Mouse (Mus musculus): ENCODE measurements around the gene Eml5. TPM values are rescaled to one million over a fixed set of nuclear protein-coding genes. Genes with fewer than 3 reads are reported as not detected.

Eml5 gene
- polyA plus RNA-seq, 1 experiment from 2014 or later = 5.9 TPM

- peaks cover 15% of the 10 kb centered on the region for H3K36me3 ChIP-seq (replicated peaks)
- no peaks in the 10 kb centered on the region for H3K27me3 ChIP-seq (replicated peaks; ENCODE audit: low read depth, poor library complexity, severe bottlenecking)
- H3K27ac ChIP-seq (replicated peaks) = peak within 1 kb of the TSS; percentile 97
- peaks cover 21% of the 10 kb centered on the region for H3K4me1 ChIP-seq
- under 1% methylated on average over 87 of the region's 87 CpGs for WGBS
- peak; percentile 97 for DNase-seq (ENCODE audit: low spot score)
- H3K9me3 ChIP-seq = no peaks in the 10 kb centered on the region
- peak within 1 kb of the TSS; percentile 90 for H3K4me3 ChIP-seq
These were observed 154.4 kb downstream of the Eml5 start, which contains the start of gene Zc3h14 for GRCm38 (mm10) chr12:98746746-98747379. TSS of gene Zc3h14 (plus strand) at chr12:98746964.

GRCm38 (mm10) chr12:98746131-98746530 is 155.2 kb downstream of the Eml5 start:
- DNase-seq (ENCODE audit: low spot score) = peak; percentile 60
- H3K36me3 ChIP-seq (replicated peaks) = peaks cover 13% of the 10 kb centered on the region
- no peaks in the 10 kb centered on the region for H3K27me3 ChIP-seq (replicated peaks; ENCODE audit: low read depth, poor library complexity, severe bottlenecking)
- 0 out of 2 replicates have a peak overlapping the region, but pooled peaks have one; percentile 19 for H3K27ac ChIP-seq (replicated peaks)
- no peak overlapping the region for H3K4me3 ChIP-seq
- no peaks in the 10 kb centered on the region for H3K9me3 ChIP-seq
- H3K4me1 ChIP-seq = peaks cover 21% of the 10 kb centered on the region
- WGBS = 9% methylated on average over 2 of the region's 2 CpGs

GRCm38 (mm10) chr12:98745626-98746025 is 155.7 kb downstream of the Eml5 start:
- H3K36me3 ChIP-seq (replicated peaks) = peaks cover 10% of the 10 kb centered on the region; the same call in 1 of the 2 replicates
- no peak overlapping the region for H3K27ac ChIP-seq (replicated peaks)
- peaks cover 21% of the 10 kb centered on the region for H3K4me1 ChIP-seq
- WGBS = 63% methylated on average over 4 of the region's 4 CpGs
- H3K9me3 ChIP-seq = no peaks in the 10 kb centered on the region
- no peaks in the 10 kb centered on the region for H3K27me3 ChIP-seq (replicated peaks; ENCODE audit: low read depth, poor library complexity, severe bottlenecking)
- no peak for DNase-seq (ENCODE audit: low spot score)
- H3K4me3 ChIP-seq = no peak overlapping the region

GRCm38 (mm10) chr12:98741011-98741501 is 160.2 kb downstream of the Eml5 start:
- Histone ChIP-seq H3K27me3 (replicated peaks; ENCODE audit: low read depth, poor library complexity, severe bottlenecking) (peaks cover 38% of the 10 kb centered on the region), H3K36me3 (replicated peaks) (no peaks in the 10 kb centered on the region), H3K4me1 (peaks cover 13% of the 10 kb centered on the region), H3K9me3 (no peaks in the 10 kb centered on the region), H3K27ac (replicated peaks) (no peak overlapping the region), H3K4me3 (no peak overlapping the region)
- no peak for DNase-seq (ENCODE audit: low spot score)
- WGBS = 68% methylated on average over 3 of the region's 3 CpGs

- H3K4me3 ChIP-seq = peak overlapping the region; percentile 87
- peaks cover 47% of the 10 kb centered on the region for H3K27me3 ChIP-seq (replicated peaks; ENCODE audit: low read depth, poor library complexity, severe bottlenecking)
- 8% methylated on average over 7 of the region's 7 CpGs for WGBS
- H3K27ac ChIP-seq (replicated peaks) = peak overlapping the region; percentile 92
- H3K36me3 ChIP-seq (replicated peaks) = no peaks in the 10 kb centered on the region
- H3K9me3 ChIP-seq = no peaks in the 10 kb centered on the region
- H3K4me1 ChIP-seq = peaks cover 32% of the 10 kb centered on the region
- peak; percentile 49 for DNase-seq (ENCODE audit: low spot score)
These were observed 163.4 kb downstream of the Eml5 start for GRCm38 (mm10) chr12:98737801-98738350.

DNA sequence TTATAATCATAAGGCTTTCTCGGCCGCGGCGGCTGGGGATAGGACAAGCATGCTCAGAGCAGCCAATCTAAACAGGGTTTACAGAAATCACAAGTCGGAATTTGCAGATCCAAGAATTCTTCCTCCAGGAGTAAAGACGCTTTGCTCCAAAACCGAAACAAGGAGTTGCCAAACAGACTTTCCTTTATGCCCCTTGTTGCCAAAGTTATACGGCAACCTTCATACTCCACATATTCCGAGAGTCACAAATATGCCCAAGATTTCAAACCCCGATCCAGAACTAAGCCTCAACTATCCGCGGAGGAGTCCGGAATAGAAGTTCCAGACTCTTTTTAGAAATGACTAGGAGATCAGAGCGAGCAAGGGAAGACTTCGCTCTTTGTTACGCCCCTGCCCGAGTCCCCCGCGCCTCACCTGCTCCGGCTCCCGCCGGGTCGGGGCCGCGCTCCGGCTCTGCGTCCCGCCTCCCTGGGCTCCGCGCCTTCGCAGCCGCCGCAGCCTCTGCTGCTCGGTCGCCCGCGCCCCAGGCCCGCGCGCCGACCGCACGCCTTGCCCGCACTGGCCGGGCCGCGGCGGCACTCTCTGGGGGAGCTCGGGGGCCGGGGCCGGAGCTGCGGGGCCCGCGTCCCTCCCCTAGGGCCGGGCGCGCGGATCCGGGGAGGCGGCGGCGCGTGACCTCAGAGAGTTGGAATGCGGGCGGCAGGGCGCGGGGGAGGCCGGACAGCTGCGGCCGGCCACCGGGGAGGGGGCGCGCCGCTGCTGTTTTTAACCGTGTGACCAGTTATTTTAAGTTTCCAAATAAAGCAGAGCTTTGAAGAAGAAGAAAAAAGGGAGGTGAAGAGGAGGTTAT is 164.1 kb downstream of the Eml5 start, which contains the start of gene Ptpn21:
Gene Ptpn21, minus strand, starts transcription at position 455 of the 850 bp plus-strand sequence.
- DNase-seq (ENCODE audit: low spot score) = peak; percentile 76
- peak within 1 kb of the TSS; percentile 92 for H3K27ac ChIP-seq (replicated peaks)
- H3K9me3 ChIP-seq = no peaks in the 10 kb centered on the region
- peaks cover 47% of the 10 kb centered on the region for H3K27me3 ChIP-seq (replicated peaks; ENCODE audit: low read depth, poor library complexity, severe bottlenecking)
- H3K4me1 ChIP-seq = peaks cover 32% of the 10 kb centered on the region
- H3K36me3 ChIP-seq (replicated peaks) = no peaks in the 10 kb centered on the region
- WGBS = 2% methylated on average over 75 of the region's 75 CpGs
- peak within 1 kb of the TSS; percentile 87 for H3K4me3 ChIP-seq

Other genes starting within 250 kb of the Eml5 start
- gene Ptpn21, start 164.1 kb downstream of the Eml5 start, polyA plus RNA-seq (2016; fragmentation: Nextera tagmentation; extraction: Ambion mirVana) = 5.0 and 5.1 TPM in 2 replicates
- gene Zc3h14, start 154.5 kb downstream of the Eml5 start, polyA plus RNA-seq (2016; fragmentation: Nextera tagmentation; extraction: Ambion mirVana) = 130 and 131 TPM in 2 replicates
- gene Ttc8, start 19.1 kb upstream of the Eml5 start, polyA plus RNA-seq (2016; fragmentation: Nextera tagmentation; extraction: Ambion mirVana) = 31.4 and 31.9 TPM in 2 replicates